Mouse (Mus musculus): ENCODE results near the gene Pigc.

GRCm38 (mm10) chr1:162020303-162020731 lies 51.3 kb downstream of the Pigc start:
- TF ChIP-seq CTCF (IDR thresholded peaks at IDR 0.05; ENCODE audit: low read depth) (no peak), EP300 (IDR thresholded peaks at IDR 0.05; ENCODE audit: low read depth) (no peak)
